Mouse (Mus musculus): ENCODE measurements around the gene Spata16. TPM values are rescaled to one million over a fixed set of nuclear protein-coding genes. Genes with fewer than 3 reads are reported as not detected.

The Spata16 gene
- total RNA-seq (2012; rRNA removed): not detected in 2 replicates
- not detected in 2 replicates for total RNA-seq (2014; rRNA removed)
- not detected in 2 replicates for polyA plus RNA-seq (2012; ENCODE audit: insufficient read length, low read depth)

DNA sequence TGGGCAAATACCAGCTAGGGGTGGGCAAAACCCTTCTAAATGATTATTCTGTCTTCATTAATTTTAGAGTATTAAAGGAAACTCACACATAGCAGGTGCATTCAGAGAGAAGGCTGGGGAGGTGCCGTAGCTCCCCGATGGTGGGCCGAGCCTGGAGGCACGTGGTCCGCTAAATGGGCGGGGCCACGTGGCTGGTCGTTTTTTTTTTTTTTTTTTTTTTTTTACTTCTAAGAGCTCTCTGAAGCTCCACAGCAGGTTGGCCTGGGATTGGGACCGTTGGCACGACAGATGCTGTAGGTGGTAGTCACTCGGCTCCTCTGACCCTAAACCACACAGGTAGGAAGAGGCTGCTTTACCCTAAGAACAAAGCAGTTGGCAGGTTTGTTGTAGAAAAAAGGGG, at the start of gene Spata16:
Spata16 (plus strand) TSS at position 219 of the 400 bp plus-strand sequence.
- dilution Hi-C loops (cut with MboI; ENCODE audit: extremely low pct_ligation_motif_present, extremely low pct_unique_long_range_greater_than_20kb, low sequenced_read_pairs) (no loop called here), in situ Hi-C loops (cut with MboI; ENCODE audit: low pct_ligation_motif_present, low pct_unique_long_range_greater_than_20kb, low sequenced_read_pairs) (no loop called here)
- peaks cover 0 to 13% of the 10 kb centered on the region in 2 experiments; a peak in 1 of 4 replicates for H3K4me1 ChIP-seq (ENCODE audit: control insufficient read depth in 1 of 2, insufficient read depth in 2 of 2)
- H3K4me2 ChIP-seq (ENCODE audit: insufficient read depth, low read depth, poor library complexity, severe bottlenecking): no peak within 1 kb of the TSS
- TF ChIP-seq SMC3 (IDR thresholded peaks at IDR 0.05; ENCODE audit: low read depth, low read length): no peak
- no peaks in the 10 kb centered on the region for H3K79me2 ChIP-seq (replicated peaks; ENCODE audit: control insufficient read depth, extremely low read depth, insufficient read depth, poor library complexity, severe bottlenecking)
- H3K9me3 ChIP-seq (replicated peaks; ENCODE audit: low read length): no peaks in the 10 kb centered on the region
- H3K9ac ChIP-seq (ENCODE audit: insufficient read depth, low read depth): no peak within 1 kb of the TSS
- H3K27ac ChIP-seq (ENCODE audit: insufficient read depth, low read depth): no peak within 1 kb of the TSS
- no peaks in the 10 kb centered on the region for H3K27me3 ChIP-seq (replicated peaks)
- no peaks in the 10 kb centered on the region for H3K36me3 ChIP-seq (replicated peaks in 1 of 2; ENCODE audit: control insufficient read depth in 1 of 2, insufficient read depth in 1 of 2, low read length in 1 of 2)
- DNase-seq (ENCODE audit: extremely low read depth): no peak
- no peak within 1 kb of the TSS for H3K4me3 ChIP-seq (replicated peaks in 1 of 3; ENCODE audit: low read depth in 2 of 3, low read length in 2 of 3, poor library complexity in 1 of 3)

DNA sequence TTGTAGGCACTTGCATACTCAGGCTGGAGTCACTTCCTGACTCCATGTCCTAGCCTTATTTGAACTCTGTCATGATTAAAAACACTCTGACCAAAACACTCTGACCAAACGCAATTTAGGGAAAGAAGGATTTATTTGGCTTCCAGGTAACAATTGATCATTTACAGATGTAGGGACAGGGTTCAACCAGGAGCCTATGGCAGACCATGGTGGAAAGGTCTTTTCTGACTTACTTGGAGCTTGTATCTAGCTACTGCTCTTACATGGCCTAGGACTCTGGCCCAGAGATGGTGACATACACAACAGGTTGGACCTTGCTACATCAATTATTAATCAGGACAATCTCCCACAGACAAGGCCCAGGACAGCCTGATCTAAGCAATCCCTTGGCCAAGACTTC, 32.6 kb upstream of the Spata16 start:
- peaks cover 3% of the 10 kb centered on the region for H3K9me3 ChIP-seq (replicated peaks; ENCODE audit: low read length)
- no peaks in the 10 kb centered on the region for H3K79me2 ChIP-seq (replicated peaks; ENCODE audit: control insufficient read depth, extremely low read depth, insufficient read depth, poor library complexity, severe bottlenecking)
- no peak overlapping the region for H3K9ac ChIP-seq (ENCODE audit: insufficient read depth, low read depth)
- H3K27me3 ChIP-seq (replicated peaks): no peaks in the 10 kb centered on the region
- no peak for TF ChIP-seq TCF12 (IDR thresholded peaks at IDR 0.05; ENCODE audit: low read depth, low read length)
- TF ChIP-seq MXI1 (IDR thresholded peaks at IDR 0.05; ENCODE audit: low read depth, low read length): no peak
- no peak for TF ChIP-seq KAT2A (IDR thresholded peaks at IDR 0.05; ENCODE audit: insufficient replicate concordance, low read length)
- TF ChIP-seq MAFK (IDR thresholded peaks at IDR 0.05; ENCODE audit: insufficient replicate concordance, low read length): no peak
- TF ChIP-seq JUN (IDR thresholded peaks at IDR 0.05; ENCODE audit: insufficient read depth, low read depth, low read length): no peak
- TF ChIP-seq CHD2 (IDR thresholded peaks at IDR 0.05; ENCODE audit: low read length): no peak
- no peak for TF ChIP-seq ETS1 (conservative IDR thresholded peaks at IDR 0.05; ENCODE audit: low read depth, low read length)
- H3K4me2 ChIP-seq (ENCODE audit: insufficient read depth, low read depth, poor library complexity, severe bottlenecking): no peak overlapping the region
- no peak overlapping the region for H3K4me3 ChIP-seq (replicated peaks in 1 of 3; ENCODE audit: low read depth in 2 of 3, low read length in 2 of 3, poor library complexity in 1 of 3)
- H3K27ac ChIP-seq (ENCODE audit: insufficient read depth, low read depth): no peak overlapping the region
- no peak for DNase-seq (ENCODE audit: extremely low read depth)
- H3K4me1 ChIP-seq (ENCODE audit: control insufficient read depth in 1 of 2, insufficient read depth in 2 of 2): no peaks in the 10 kb centered on the region
- dilution Hi-C loops (cut with MboI; ENCODE audit: extremely low pct_ligation_motif_present, extremely low pct_unique_long_range_greater_than_20kb, low sequenced_read_pairs) (no loop called here), in situ Hi-C loops (cut with MboI; ENCODE audit: low pct_ligation_motif_present, low pct_unique_long_range_greater_than_20kb, low sequenced_read_pairs) (no loop called here)
- no peaks in the 10 kb centered on the region for H3K36me3 ChIP-seq (replicated peaks in 1 of 2; ENCODE audit: control insufficient read depth in 1 of 2, insufficient read depth in 1 of 2, low read length in 1 of 2)

DNA sequence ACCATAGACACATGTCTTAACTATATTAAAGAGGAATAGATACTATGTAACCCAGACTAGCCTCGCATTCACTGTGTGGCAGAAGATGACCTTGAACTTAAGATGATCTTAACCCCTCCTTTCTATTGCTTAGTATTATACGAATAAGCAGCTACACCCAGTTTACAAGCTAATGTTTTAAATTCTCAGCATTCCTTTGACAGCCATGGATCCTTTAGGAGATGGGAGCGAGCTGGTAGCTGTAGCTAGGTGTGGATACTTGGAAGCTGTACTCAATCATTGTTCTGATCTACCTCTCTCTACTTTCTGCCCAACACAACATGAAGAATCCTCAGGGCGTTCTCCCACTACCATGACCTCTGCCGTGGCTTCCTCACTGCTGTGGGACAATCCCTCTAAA, 28.9 kb upstream of the Spata16 start:
- TF ChIP-seq RAD21 (IDR thresholded peaks at IDR 0.05; ENCODE audit: low read depth, low read length) (no peak), MAX (IDR thresholded peaks at IDR 0.05; ENCODE audit: low read length) (no peak), TBP (conservative IDR thresholded peaks at IDR 0.05; ENCODE audit: low read depth, low read length) (no peak)
- H3K9me3 ChIP-seq (replicated peaks; ENCODE audit: low read length): no peaks in the 10 kb centered on the region
- no peaks in the 10 kb centered on the region for H3K27me3 ChIP-seq (replicated peaks)
- no peak for DNase-seq (ENCODE audit: extremely low read depth)
- H3K9ac ChIP-seq (ENCODE audit: insufficient read depth, low read depth): no peak overlapping the region
- H3K4me3 ChIP-seq (replicated peaks in 1 of 3; ENCODE audit: low read depth in 2 of 3, low read length in 2 of 3, poor library complexity in 1 of 3): no peak overlapping the region
- dilution Hi-C loops (cut with MboI; ENCODE audit: extremely low pct_ligation_motif_present, extremely low pct_unique_long_range_greater_than_20kb, low sequenced_read_pairs) (no loop called here), in situ Hi-C loops (cut with MboI; ENCODE audit: low pct_ligation_motif_present, low pct_unique_long_range_greater_than_20kb, low sequenced_read_pairs) (no loop called here)
- no peak overlapping the region for H3K27ac ChIP-seq (ENCODE audit: insufficient read depth, low read depth)
- no peaks in the 10 kb centered on the region for H3K4me1 ChIP-seq (ENCODE audit: control insufficient read depth in 1 of 2, insufficient read depth in 2 of 2)
- H3K79me2 ChIP-seq (replicated peaks; ENCODE audit: control insufficient read depth, extremely low read depth, insufficient read depth, poor library complexity, severe bottlenecking): no peaks in the 10 kb centered on the region
- no peak overlapping the region for H3K4me2 ChIP-seq (ENCODE audit: insufficient read depth, low read depth, poor library complexity, severe bottlenecking)
- H3K36me3 ChIP-seq (replicated peaks in 1 of 2; ENCODE audit: control insufficient read depth in 1 of 2, insufficient read depth in 1 of 2, low read length in 1 of 2): no peaks in the 10 kb centered on the region

Data from CH12.LX (cell line).